In the genomic region with DNA sequence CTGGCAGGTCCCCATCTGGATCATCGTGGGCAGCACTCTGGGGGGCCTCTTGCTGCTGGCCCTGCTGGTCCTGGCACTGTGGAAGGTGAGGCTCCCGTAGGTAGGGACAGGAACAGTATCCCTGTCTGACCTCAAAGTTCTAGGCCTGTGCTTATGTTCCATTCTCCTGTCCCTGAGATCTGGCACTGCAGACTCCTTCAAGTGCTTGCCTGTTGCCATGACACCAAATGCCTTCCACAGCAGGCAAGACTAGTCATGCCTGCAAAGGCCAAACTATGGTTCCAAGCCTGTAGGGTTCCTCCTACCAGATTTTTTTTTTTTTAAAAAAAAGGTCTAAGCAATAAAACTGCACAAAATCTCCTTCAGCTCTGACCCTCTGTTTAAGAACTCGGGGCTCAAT, we compare ENCODE assay signal across 12 mouse cellular contexts. TPM values are rescaled to one million over a fixed set of nuclear protein-coding genes. Genes with fewer than 3 reads are reported as not detected.
DNase-seq lines count a peak whose midpoint lies in the region; ATAC-seq and TF ChIP-seq lines count a peak whose summit lies in the region.
"Had no signal": no experiment of that assay in that cellular context is flagged by ENCODE, and none has a peak within 500 bp of the region (broad histone marks: within the 10 kb centered on the region; RNA-seq: fewer than 3 reads in every experiment).

No protein-coding gene starts in this region.

- H3K36me3 ChIP-seq in forebrain, embryonic 16.5 days (ENCODE audit: control insufficient read depth, insufficient read depth): no peaks in the 10 kb centered on the region
- no peaks in the 10 kb centered on the region for H3K36me3 ChIP-seq in lung, embryonic 14.5 days (ENCODE audit: insufficient read depth)
- H3K36me3 ChIP-seq: intestine, embryonic 15.5 days; limb, embryonic 15.5 days; midbrain, embryonic 12.5 days had no signal

- no peak overlapping the region for H3K4me2 ChIP-seq in forebrain, embryonic 16.5 days (ENCODE audit: low read length)
- H3K4me2 ChIP-seq in lung, embryonic 14.5 days: no peak overlapping the region
- H3K4me2 ChIP-seq: intestine, embryonic 15.5 days; limb, embryonic 15.5 days; midbrain, embryonic 12.5 days had no signal

- H3K27me3 ChIP-seq in forebrain, embryonic 16.5 days (replicated peaks; ENCODE audit: control insufficient read depth, insufficient read depth, low read length): no peaks in the 10 kb centered on the region
- no peaks in the 10 kb centered on the region for H3K27me3 ChIP-seq in lung, embryonic 14.5 days (ENCODE audit: insufficient read depth, low read length)
- H3K27me3 ChIP-seq: intestine, embryonic 15.5 days; limb, embryonic 15.5 days; midbrain, embryonic 12.5 days had no signal

- H3K9me3 ChIP-seq in forebrain, embryonic 16.5 days (ENCODE audit: control insufficient read depth, low read length): no peaks in the 10 kb centered on the region
- no peaks in the 10 kb centered on the region for H3K9me3 ChIP-seq in lung, embryonic 14.5 days (ENCODE audit: low read depth, low read length)
- H3K9me3 ChIP-seq: intestine, embryonic 15.5 days; limb, embryonic 15.5 days; midbrain, embryonic 12.5 days had no signal

- peaks cover 18% of the 10 kb centered on the region for H3K4me1 ChIP-seq in forebrain, embryonic 16.5 days (replicated peaks; ENCODE audit: control insufficient read depth, insufficient read depth, low read length)
- no peaks in the 10 kb centered on the region for H3K4me1 ChIP-seq in lung, embryonic 14.5 days (ENCODE audit: insufficient read depth)

- no peak overlapping the region for H3K4me3 ChIP-seq in forebrain, embryonic 16.5 days (replicated peaks; ENCODE audit: low read length)
- no peak overlapping the region for H3K4me3 ChIP-seq in lung, embryonic 14.5 days (ENCODE audit: low read depth, low read length)
- H3K4me3 ChIP-seq: gastrocnemius, adult 2 months; intestine, embryonic 15.5 days; limb, embryonic 15.5 days; midbrain, embryonic 12.5 days had no signal

- H3K9ac ChIP-seq in forebrain, embryonic 16.5 days (replicated peaks; ENCODE audit: low read depth, low read length): no peak overlapping the region
- no peak overlapping the region for H3K9ac ChIP-seq in lung, embryonic 14.5 days
- H3K9ac ChIP-seq: intestine, embryonic 15.5 days; limb, embryonic 15.5 days; midbrain, embryonic 12.5 days had no signal

- peak overlapping the region; percentile 18 for H3K27ac ChIP-seq in forebrain, embryonic 16.5 days (ENCODE audit: low read length)
- no peak overlapping the region for H3K27ac ChIP-seq in lung, embryonic 14.5 days (ENCODE audit: low read depth)
- H3K27ac ChIP-seq: gastrocnemius, adult 2 months; intestine, embryonic 15.5 days had no signal

- peak; percentile 33 for DNase-seq in adrenal gland, adult 2 months
- DNase-seq in adrenal gland, postnatal 4 days (ENCODE audit: low spot score in 2 of 2): no peak
- DNase-seq in kidney, adult 11 months: peak; percentile 41
- DNase-seq in kidney, adult 18-20 months: no peak
- DNase-seq in lung, embryonic 14.5 days: peak; percentile 24
- DNase-seq in yolk sac, embryonic 10.5 days (ENCODE audit: low spot score): no peak
- no peak for DNase-seq in frontal cortex, postnatal 14 days (ENCODE audit: low spot score in 2 of 2)
- DNase-seq: gastrocnemius, adult 2 months had no signal

- ATAC-seq in forebrain, embryonic 16.5 days: no peak
- no peak for ATAC-seq in lung, embryonic 14.5 days (ENCODE audit: insufficient read depth)
- ATAC-seq: intestine, embryonic 15.5 days had no signal

- WGBS in forebrain, embryonic 16.5 days: 62% methylated on average over 3 of the region's 3 CpGs
- WGBS in lung, embryonic 14.5 days: 58% methylated on average over 3 of the region's 3 CpGs

- TF ChIP-seq CTCF in lung, embryonic 14.5 days (IDR thresholded peaks at IDR 0.05; ENCODE audit: low read depth): no peak

RNA-seq across cellular contexts. Expression of a gene that starts 29.8 kb away (rescaled TPM):
- total RNA-seq in adrenal gland, adult 2 months (2021): 10 to 100 TPM; 31.6 to 33.8 TPM
- 8.1 and 8.3 TPM in 2 replicates for polyA plus RNA-seq in adrenal gland, adult 2 months (2012; rRNA removed)
- 10 to 100 TPM; 44.0 to 50.4 TPM for total RNA-seq in adrenal gland, postnatal 4 days (2021)
- 47.8 and 50.2 TPM in 2 replicates for polyA plus RNA-seq in forebrain, embryonic 16.5 days (2015; fragmentation: Nextera tagmentation; extraction: Ambion mirVana)
- 37.1 and 37.6 TPM in 2 replicates for polyA plus RNA-seq in lung, embryonic 14.5 days (2014; fragmentation: Nextera tagmentation; extraction: Ambion mirVana)

RNA-seq across cellular contexts. Expression of a gene that starts 56.6 kb away (rescaled TPM):
- total RNA-seq in adrenal gland, adult 2 months (2021): 10 to 100 TPM; 20.0 to 20.2 TPM
- polyA plus RNA-seq in adrenal gland, adult 2 months (2012; rRNA removed): 65.3 and 68.9 TPM in 2 replicates
- 10 to 100 TPM; 37.5 to 38.1 TPM for total RNA-seq in adrenal gland, postnatal 4 days (2021)
- polyA plus RNA-seq in forebrain, embryonic 16.5 days (2015; fragmentation: Nextera tagmentation; extraction: Ambion mirVana): 4.6 and 4.9 TPM in 2 replicates
- 27.3 and 27.7 TPM in 2 replicates for polyA plus RNA-seq in lung, embryonic 14.5 days (2014; fragmentation: Nextera tagmentation; extraction: Ambion mirVana)

Comparison
In these comparisons a context has a peak if more than half of its experiments do, and no peak if none do; other contexts are left out.
1. DNase-seq: peak in adrenal gland, adult 2 months (single experiment), kidney, adult 11 months (single experiment) and lung, embryonic 14.5 days (single experiment); none in adrenal gland, postnatal 4 days (0 of 2), kidney, adult 18-20 months (single experiment), yolk sac, embryonic 10.5 days (single experiment) and frontal cortex, postnatal 14 days (0 of 2).